Mouse (Mus musculus): ENCODE data around the gene Rnf224. TPM values are rescaled to one million over a fixed set of nuclear protein-coding genes. Genes with fewer than 3 reads are reported as not detected.

The Rnf224 gene
- total RNA-seq, 2 experiments from 2014 or later = not detected

Other genes starting within 250 kb of the Rnf224 start
- gene Nsmf, start 182.4 kb downstream of the Rnf224 start, total RNA-seq (2021) = 100 to 1,000 TPM; 566 to 585 TPM
- not detected for gene Entpd8, start 156.5 kb downstream of the Rnf224 start, total RNA-seq (2021)
- not detected for gene Noxa1, start 141.6 kb downstream of the Rnf224 start, total RNA-seq (2021)
- 10 to 100 TPM; 34.5 to 41.9 TPM for gene Nrarp, start 56.0 kb downstream of the Rnf224 start, total RNA-seq (2021)
- gene Tor4a, start 39.9 kb downstream of the Rnf224 start, total RNA-seq (2021) = 1 to 10 TPM; 1.8 to 1.9 TPM
- 10 to 100 TPM; 51.1 to 56.9 TPM for gene Nelfb, start 25.3 kb downstream of the Rnf224 start, total RNA-seq (2021)
- gene Stpg3, start 22.1 kb downstream of the Rnf224 start, total RNA-seq (2021) = not detected
- gene Fam166a, start 18.0 kb downstream of the Rnf224 start, total RNA-seq (2021) = not detected
- gene Tubb4b, start 12.1 kb downstream of the Rnf224 start, total RNA-seq (2021) = 100 to 1,000 TPM; 484 to 492 TPM
- gene Slc34a3, start 2.4 kb downstream of the Rnf224 start, total RNA-seq (2021) = not detected
- gene Rnf208, start 5.5 kb upstream of the Rnf224 start, total RNA-seq (2021) = 100 to 1,000 TPM; 229 to 231 TPM
- gene Cysrt1, start 5.7 kb upstream of the Rnf224 start, total RNA-seq (2021) = not detected
- 1 to 10 TPM in 1 of 2 experiments, not detected in 1; 2.4 TPM for gene AL732309.1, start 10.1 kb upstream of the Rnf224 start, total RNA-seq (2021)
- 10 to 100 TPM; 30.5 to 31.4 TPM for gene Tmem203, start 18.7 kb upstream of the Rnf224 start, total RNA-seq (2021)
- gene Tprn, start 25.8 kb upstream of the Rnf224 start, total RNA-seq (2021) = 10 to 100 TPM; 10.8 to 14.6 TPM
- gene Ssna1, start 35.7 kb upstream of the Rnf224 start, total RNA-seq (2021) = 10 to 100 TPM; 72.1 to 81.0 TPM
- gene Anapc2, start 35.7 kb upstream of the Rnf224 start, total RNA-seq (2021) = 10 to 100 TPM; 79.7 to 85.1 TPM
- gene Tmem210, start 51.4 kb upstream of the Rnf224 start, total RNA-seq (2021) = not detected
- gene Lrrc26, start 53.1 kb upstream of the Rnf224 start, total RNA-seq (2021) = not detected
- gene Grin1, start 82.4 kb upstream of the Rnf224 start, total RNA-seq (2021) = 100 to 1,000 TPM; 386 to 400 TPM
- gene Man1b1, start 95.6 kb upstream of the Rnf224 start, total RNA-seq (2021) = 10 to 100 TPM; 57.6 to 64.0 TPM
- 10 to 100 TPM; 24.7 to 28.5 TPM for gene Dpp7, start 119.6 kb upstream of the Rnf224 start, total RNA-seq (2021)
- 10 to 100 TPM in 1 of 2 experiments, 1 to 10 TPM in 1; 6.3 to 12.1 TPM for gene Uap1l1, start 128.9 kb upstream of the Rnf224 start, total RNA-seq (2021)
- gene Sapcd2, start 135.5 kb upstream of the Rnf224 start, total RNA-seq (2021) = 1 to 10 TPM; 9.6 to 9.9 TPM
- gene Entpd2, start 159.1 kb upstream of the Rnf224 start, total RNA-seq (2021) = 10 to 100 TPM; 12.2 to 15.6 TPM
- 100 to 1,000 TPM; 401 to 408 TPM for gene Npdc1, start 162.6 kb upstream of the Rnf224 start, total RNA-seq (2021)
- gene Fut7, start 186.5 kb upstream of the Rnf224 start, total RNA-seq (2021) = under 1 TPM; 0.22 to 0.41 TPM
- gene Abca2, start 191.9 kb upstream of the Rnf224 start, total RNA-seq (2021) = 100 to 1,000 TPM; 113 to 121 TPM
- gene Clic3, start 220.1 kb upstream of the Rnf224 start, total RNA-seq (2021) = under 1 TPM in 1 of 2 experiments, not detected in 1; 0.87 TPM
- 10 to 100 TPM; 72.0 to 79.5 TPM for gene Paxx, start 224.3 kb upstream of the Rnf224 start, total RNA-seq (2021)
- gene Ptgds, start 233.3 kb upstream of the Rnf224 start, total RNA-seq (2021) = 1,000 to 10,000 TPM; 1,004 to 1,053 TPM